Mouse (Mus musculus) embryonic facial prominence, embryonic 15.5 days (tissue): ENCODE data around the gene Clk2. TPM values are rescaled to one million over a fixed set of nuclear protein-coding genes. Genes with fewer than 3 reads are reported as not detected.
A peak's percentile ranks its signal among the peaks of the same experiment; 100 is the strongest.
"Not testable (repeated sequence)": the region's sequence is repeated elsewhere in the genome, so short reads cannot be mapped to it uniquely, and the experiment has no call there.

ENCODE experiments used
- ATAC-seq: fragments of 200-750 bp; cut with Nextera tagmentation; 2 replicates; pipeline ENCODE4 v1.8.0; 2017; ENCODE audit warnings: low read depth, moderate TSS enrichment; ENCODE audit not compliant: insufficient number of reproducible peaks, low FRiP score, low TSS enrichment
- H3K27ac ChIP-seq: fragments of 300-500 bp; sonication (generic); replicated peaks from 2 replicates; pipeline ENCODE4 v1.5.1; 2015; ENCODE audit warnings: mild to moderate bottlenecking, inconsistent platforms
- H3K27me3 ChIP-seq: fragments of 300-500 bp; sonication (generic); 2 replicates; pipeline ENCODE4 v1.6.1; 2015; ENCODE audit warnings: inconsistent platforms
- H3K36me3 ChIP-seq: fragments of 300-500 bp; sonication (generic); 2 replicates; pipeline ENCODE4 v1.6.1; 2015; ENCODE audit warnings: mild to moderate bottlenecking, inconsistent platforms
- H3K4me1 ChIP-seq: fragments of 300-500 bp; sonication (generic); 2 replicates; pipeline ENCODE4 v1.6.1; 2015; ENCODE audit warnings: inconsistent platforms
- H3K4me2 ChIP-seq: fragments of 300-500 bp; sonication (generic); replicated peaks from 2 replicates; pipeline ENCODE4 v1.6.1; 2015; ENCODE audit warnings: mild to moderate bottlenecking, inconsistent platforms
- H3K4me3 ChIP-seq: fragments of 300-500 bp; sonication (generic); replicated peaks from 2 replicates; pipeline ENCODE4 v1.5.1; 2015; ENCODE audit warnings: mild to moderate bottlenecking, inconsistent platforms
- H3K9ac ChIP-seq: fragments of 300-500 bp; sonication (generic); 2 replicates; pipeline ENCODE4 v1.6.1; 2015; ENCODE audit warnings: inconsistent platforms
- H3K9me3 ChIP-seq: fragments of 300-500 bp; sonication (generic); replicated peaks from 2 replicates; pipeline ENCODE4 v1.6.1; 2016; ENCODE audit warnings: inconsistent platforms
- WGBS: fragments of 180-500 bp; shearing (Covaris S2); methylation state at CpG from one replicate; pipeline ENCODE4 v1.1.7; 2015; 5-methylcytosine and 5-hydroxymethylcytosine counted together
- polyA plus RNA-seq: library from polyadenylated mRNA; unstranded; fragments of >200 nt; fragmentation: Nextera tagmentation; extraction: Ambion mirVana; gene quantifications from 2 replicates; pipeline ENCODE4 v1.2.1, GENCODE M21; 2015

Clk2 gene
- polyA plus RNA-seq, 1 experiment from 2014 or later = 33.6 TPM

DNA sequence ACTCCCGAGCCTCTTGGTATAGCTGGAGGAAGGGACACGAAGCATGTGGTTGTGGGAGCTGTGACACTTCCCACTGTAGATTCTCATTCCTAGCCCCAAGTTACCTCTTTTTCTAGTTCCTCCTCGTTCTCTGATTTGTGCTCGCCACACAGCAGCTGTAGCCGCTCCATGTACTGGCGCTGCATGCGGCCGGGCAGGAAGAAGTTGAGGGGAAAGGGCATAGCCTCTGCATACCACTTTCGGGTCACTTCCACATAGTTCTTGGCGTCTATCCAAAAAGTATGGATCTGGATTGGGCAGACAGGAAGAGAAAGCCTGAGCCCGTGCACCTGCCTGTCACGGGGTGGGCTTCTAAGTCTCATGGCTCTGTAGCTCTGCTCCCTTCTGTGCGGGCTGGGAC lies 45.6 kb downstream of the Clk2 start:
- H3K9me3 ChIP-seq = no peaks in the 10 kb centered on the region
- H3K36me3 ChIP-seq = peaks cover 59% of the 10 kb centered on the region
- H3K9ac ChIP-seq = no peak overlapping the region
- H3K27me3 ChIP-seq = no peaks in the 10 kb centered on the region
- no peak for ATAC-seq
- 82% methylated on average over 13 of the region's 13 CpGs for WGBS
- no peak overlapping the region for H3K4me3 ChIP-seq
- no peak overlapping the region for H3K4me2 ChIP-seq
- H3K27ac ChIP-seq = peak overlapping the region; percentile 56; the same call in 1 of the 2 replicates
- peaks cover 34% of the 10 kb centered on the region for H3K4me1 ChIP-seq

DNA sequence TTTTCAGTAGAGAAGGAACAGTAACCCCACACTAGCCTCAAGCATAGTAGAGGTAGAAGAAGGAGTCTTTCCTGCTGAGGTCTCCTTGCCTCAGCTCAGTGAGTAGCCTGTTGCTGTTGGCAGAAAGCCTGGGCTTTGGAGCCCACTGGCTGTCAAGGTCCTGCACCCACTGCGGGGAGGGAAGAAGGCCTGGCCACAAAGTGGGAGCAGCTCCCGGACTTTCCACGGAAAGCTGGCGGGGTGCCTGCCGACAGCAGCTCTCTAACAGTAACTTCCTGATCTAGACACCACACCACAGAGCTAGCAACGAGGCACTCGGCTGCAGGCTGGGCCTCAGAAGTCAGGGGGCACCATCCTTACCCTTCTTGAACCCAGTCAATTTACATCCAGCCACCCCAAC lies 46.1 kb downstream of the Clk2 start:
- 67% methylated on average over 7 of the region's 7 CpGs for WGBS
- Histone ChIP-seq H3K36me3 (peaks cover 53% of the 10 kb centered on the region), H3K4me1 (peaks cover 39% of the 10 kb centered on the region), H3K4me2 (no peak overlapping the region), H3K9ac (no peak overlapping the region), H3K27me3 (no peaks in the 10 kb centered on the region), H3K27ac (peak overlapping the region; percentile 56), H3K4me3 (no peak overlapping the region), H3K9me3 (no peaks in the 10 kb centered on the region)
- no peak for ATAC-seq

DNA sequence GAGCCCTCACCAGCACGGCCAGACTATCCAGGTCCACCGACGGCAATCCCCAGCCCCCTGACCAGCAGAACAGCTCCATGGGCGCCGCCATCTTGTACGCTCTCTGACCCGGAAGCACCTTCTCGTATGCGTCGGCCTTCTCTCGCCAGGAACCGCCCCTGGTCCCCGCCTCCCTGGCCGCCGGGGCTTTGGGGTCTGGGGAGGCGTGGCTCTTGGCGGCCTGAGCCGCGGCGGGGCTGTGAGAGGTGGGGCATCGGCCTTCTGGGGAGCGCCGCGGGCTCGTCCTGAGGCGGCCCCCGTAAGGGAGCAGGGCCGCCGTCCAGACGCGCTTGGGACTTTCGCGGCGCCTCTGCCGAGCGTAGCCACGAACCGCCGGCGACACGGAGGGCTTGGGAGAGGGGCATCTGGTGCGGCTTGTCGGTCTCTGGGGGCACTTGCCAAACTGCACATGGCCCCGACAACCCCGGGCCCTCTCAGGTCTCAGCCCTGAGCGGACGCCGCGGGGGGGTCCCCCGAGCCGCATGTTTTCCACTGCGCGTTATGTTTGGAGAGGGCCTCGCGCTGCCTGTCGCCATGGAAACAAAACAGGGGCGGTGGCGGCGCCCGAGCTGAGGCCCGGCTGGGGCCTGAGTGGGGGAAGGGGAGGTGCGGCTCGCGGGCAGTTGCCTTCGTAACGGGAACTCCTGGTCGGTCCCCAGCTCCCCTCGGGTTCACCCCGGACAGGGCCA lies 49.4 kb downstream of the Clk2 start:
- peak; percentile 91 for ATAC-seq
- peaks cover 21% of the 10 kb centered on the region for H3K36me3 ChIP-seq
- peak overlapping the region; percentile 59 for H3K9ac ChIP-seq
- peak overlapping the region; percentile 95 for H3K27ac ChIP-seq
- peak overlapping the region; percentile 81 for H3K4me2 ChIP-seq
- peaks cover 44% of the 10 kb centered on the region for H3K4me1 ChIP-seq
- under 1% methylated on average over 69 of the region's 69 CpGs for WGBS
- H3K4me3 ChIP-seq = peak overlapping the region; percentile 86
- H3K27me3 ChIP-seq = no peaks in the 10 kb centered on the region
- H3K9me3 ChIP-seq = no peaks in the 10 kb centered on the region

DNA sequence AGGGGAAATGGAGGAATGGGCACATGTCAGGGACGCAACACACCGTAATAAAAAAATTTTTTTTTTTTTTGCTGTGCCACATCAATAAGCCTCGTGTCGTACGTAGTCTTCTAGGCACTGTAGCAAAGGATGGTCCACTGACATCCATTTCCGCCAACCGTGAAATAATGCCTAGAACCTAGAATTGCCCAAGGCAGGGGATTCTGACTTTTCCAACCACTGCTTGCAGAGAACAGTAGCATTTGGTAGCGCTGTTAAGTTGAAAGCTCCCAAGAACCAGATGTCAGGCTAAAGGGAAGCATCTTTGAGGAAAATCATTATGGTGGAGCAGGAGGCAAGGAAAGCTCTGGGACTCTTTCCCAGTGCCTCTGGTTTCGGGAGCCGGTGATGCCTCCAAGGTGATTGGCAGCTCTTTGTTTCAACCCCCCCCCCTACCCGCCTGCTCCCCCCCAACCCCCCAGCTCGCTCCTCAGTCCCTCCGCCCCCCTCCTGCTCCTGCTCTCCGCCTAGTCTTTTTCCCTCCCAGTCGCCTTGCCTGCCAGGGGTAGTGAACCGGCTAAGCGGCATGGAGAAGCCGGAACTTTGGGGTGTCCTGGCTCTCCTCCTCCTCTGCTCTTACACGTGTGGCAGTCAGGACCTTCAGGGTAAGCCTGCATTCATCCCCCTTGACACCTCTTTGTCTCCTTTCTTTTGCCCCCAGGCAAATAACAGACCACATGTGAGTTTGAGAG lies 50.3 kb downstream of the Clk2 start, which contains the start of gene Thbs3:
Gene Thbs3, plus strand, starts transcription at position 500 of the 731 bp plus-strand sequence.
- Histone ChIP-seq H3K4me1 (peaks cover 44% of the 10 kb centered on the region), H3K9ac (peak within 1 kb of the TSS; percentile 59), H3K4me2 (peak within 1 kb of the TSS; percentile 81), H3K27ac (peak within 1 kb of the TSS; percentile 95), H3K27me3 (no peaks in the 10 kb centered on the region), H3K36me3 (peaks cover 12% of the 10 kb centered on the region), H3K4me3 (peak within 1 kb of the TSS; percentile 86), H3K9me3 (no peaks in the 10 kb centered on the region)
- 1% methylated on average over 19 of the region's 19 CpGs for WGBS
- ATAC-seq = no peak

DNA sequence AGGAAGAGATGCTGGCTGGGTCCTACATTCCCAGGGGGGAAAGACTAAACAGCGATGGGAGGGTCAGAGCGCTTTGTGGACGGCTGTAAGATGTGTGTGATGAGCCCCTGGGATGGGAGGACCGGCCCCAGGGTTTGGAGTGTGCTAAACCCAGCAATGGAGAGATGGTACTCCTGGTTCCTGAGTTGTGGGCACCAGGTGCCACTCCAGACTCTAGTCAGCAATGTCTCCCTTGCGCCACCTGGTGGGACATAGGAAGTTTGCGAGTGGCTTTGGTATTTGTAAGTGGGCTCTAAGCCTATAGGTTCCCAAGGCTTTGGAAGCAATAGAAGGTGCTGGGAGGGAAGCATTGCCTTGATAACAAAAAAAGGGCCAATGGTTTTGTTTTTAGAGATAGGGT lies 51.3 kb downstream of the Clk2 start:
- no peaks in the 10 kb centered on the region for H3K27me3 ChIP-seq
- ATAC-seq = peak; percentile 12
- peak overlapping the region; percentile 27; the same call in 1 of the 2 replicates for H3K9ac ChIP-seq
- H3K4me1 ChIP-seq = peaks cover 37% of the 10 kb centered on the region
- H3K36me3 ChIP-seq = peaks cover 2% of the 10 kb centered on the region; the same call in 1 of the 2 replicates
- H3K4me3 ChIP-seq = peak overlapping the region; percentile 86
- H3K27ac ChIP-seq = peak overlapping the region; percentile 95; the same call in 1 of the 2 replicates
- no peaks in the 10 kb centered on the region for H3K9me3 ChIP-seq
- H3K4me2 ChIP-seq = peak overlapping the region; percentile 81
- 0% methylated on average over 6 of the region's 6 CpGs for WGBS

DNA sequence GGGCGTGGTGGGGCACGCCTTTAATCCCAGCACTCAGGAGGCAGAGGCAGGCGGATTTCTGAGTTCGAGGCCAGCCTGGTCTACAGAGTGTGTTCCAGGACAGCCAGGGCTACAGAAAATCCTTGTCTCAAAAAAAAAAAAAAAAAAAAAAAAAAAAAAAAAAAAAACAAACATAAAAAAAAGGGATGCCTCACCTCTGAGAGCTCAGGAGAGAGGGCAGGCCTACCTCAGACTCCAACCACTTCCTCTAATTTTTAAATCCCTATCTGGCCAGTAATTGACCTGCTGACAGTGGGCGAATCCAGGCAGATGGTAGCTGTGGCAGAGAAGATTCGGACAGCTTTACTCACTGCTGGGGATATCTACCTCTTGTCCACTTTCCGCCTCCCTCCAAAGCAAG lies 51.8 kb downstream of the Clk2 start:
- 72% methylated on average over 7 of the region's 7 CpGs for WGBS
- H3K36me3 ChIP-seq, H3K4me3 ChIP-seq, ATAC-seq, H3K9me3 ChIP-seq, H3K27me3 ChIP-seq, H3K27ac ChIP-seq, H3K9ac ChIP-seq: not testable (repeated sequence)
- H3K4me2 ChIP-seq = 0 out of 2 replicates have a peak overlapping the region, but pooled peaks have one; percentile 81
- peaks cover 32% of the 10 kb centered on the region for H3K4me1 ChIP-seq

DNA sequence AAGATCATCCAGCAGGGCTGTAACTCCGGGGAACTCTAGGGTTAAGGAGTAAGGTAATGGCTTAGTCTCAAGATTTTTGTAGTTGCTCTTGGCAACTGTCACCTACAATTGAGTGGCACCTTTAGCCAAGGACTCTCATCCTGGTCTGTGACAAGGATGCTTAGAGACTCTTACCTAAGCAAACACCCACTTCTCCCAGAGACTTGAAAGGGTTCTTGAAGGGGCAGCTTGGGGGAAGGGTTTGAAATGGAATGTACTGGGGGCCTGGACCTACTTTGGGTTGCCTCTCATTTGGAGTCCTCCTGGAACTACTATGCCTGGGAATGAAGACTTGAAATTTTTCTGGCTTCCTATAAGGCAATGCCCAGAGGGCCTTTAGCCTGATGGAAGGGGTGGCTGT lies 53.7 kb downstream of the Clk2 start:
- no peak overlapping the region for H3K9ac ChIP-seq
- no peak for ATAC-seq
- H3K27me3 ChIP-seq = no peaks in the 10 kb centered on the region
- H3K4me1 ChIP-seq = peaks cover 20% of the 10 kb centered on the region
- 85% methylated on average over 1 of the region's 1 CpGs for WGBS
- no peak overlapping the region for H3K27ac ChIP-seq
- H3K4me2 ChIP-seq = no peak overlapping the region
- H3K4me3 ChIP-seq = no peak overlapping the region
- H3K36me3 ChIP-seq = peaks cover 3% of the 10 kb centered on the region; the same call in 1 of the 2 replicates
- no peaks in the 10 kb centered on the region for H3K9me3 ChIP-seq

DNA sequence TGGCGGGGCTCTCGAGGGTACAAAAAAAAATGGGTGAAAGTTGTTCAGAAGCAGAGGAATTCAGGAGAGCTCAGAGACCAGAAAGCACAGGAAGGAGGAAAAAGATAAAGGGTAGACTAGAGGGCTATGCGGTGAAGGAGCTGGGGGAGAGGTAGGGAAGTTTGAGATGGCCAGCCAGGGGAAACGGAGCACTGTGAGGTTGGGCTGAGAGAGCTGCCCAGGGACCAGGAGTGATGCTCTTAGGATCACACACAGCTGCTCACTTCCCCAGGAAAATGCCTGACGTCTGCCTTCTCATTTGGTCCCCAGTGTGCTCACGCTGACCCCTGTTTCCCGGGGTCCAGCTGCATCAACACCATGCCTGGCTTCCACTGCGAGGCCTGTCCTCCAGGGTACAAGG lies 55.0 kb downstream of the Clk2 start:
- ATAC-seq = no peak
- H3K9ac ChIP-seq = no peak overlapping the region

DNA sequence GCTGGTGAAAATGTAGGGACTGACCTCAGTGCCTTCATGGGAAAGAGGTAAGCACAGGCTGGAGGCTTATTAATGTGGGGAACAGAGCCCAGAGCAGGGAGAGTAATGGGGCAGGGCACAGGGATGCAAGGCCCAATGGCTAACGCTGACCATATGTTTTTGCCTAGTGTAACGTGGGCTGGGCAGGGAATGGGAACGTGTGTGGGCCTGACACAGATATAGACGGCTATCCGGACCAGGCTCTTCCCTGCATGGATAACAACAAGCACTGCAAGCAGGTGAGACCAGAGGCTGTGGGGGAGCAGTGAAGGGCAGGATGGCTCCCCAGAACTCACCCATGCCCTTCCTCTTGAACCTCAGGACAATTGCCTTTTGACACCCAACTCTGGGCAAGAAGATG lies 56.6 kb downstream of the Clk2 start:
- no peak overlapping the region for H3K4me2 ChIP-seq
- WGBS = 43% methylated on average over 5 of the region's 5 CpGs
- no peak overlapping the region for H3K9ac ChIP-seq
- H3K4me3 ChIP-seq = no peak overlapping the region
- no peak overlapping the region for H3K27ac ChIP-seq
- H3K36me3 ChIP-seq = peaks cover 11% of the 10 kb centered on the region; the same call in 1 of the 2 replicates
- peaks cover 6% of the 10 kb centered on the region for H3K4me1 ChIP-seq
- H3K9me3 ChIP-seq = no peaks in the 10 kb centered on the region
- no peak for ATAC-seq
- H3K27me3 ChIP-seq = no peaks in the 10 kb centered on the region

More for the DNA sequence above, 55.0 kb downstream of the Clk2 start:
- Histone ChIP-seq H3K27ac (no peak overlapping the region), H3K4me2 (no peak overlapping the region), H3K36me3 (peaks cover 7% of the 10 kb centered on the region; the same call in 1 of the 2 replicates), H3K4me3 (no peak overlapping the region), H3K27me3 (no peaks in the 10 kb centered on the region), H3K9me3 (no peaks in the 10 kb centered on the region), H3K4me1 (peaks cover 17% of the 10 kb centered on the region)
- WGBS = 45% methylated on average over 8 of the region's 8 CpGs

DNA sequence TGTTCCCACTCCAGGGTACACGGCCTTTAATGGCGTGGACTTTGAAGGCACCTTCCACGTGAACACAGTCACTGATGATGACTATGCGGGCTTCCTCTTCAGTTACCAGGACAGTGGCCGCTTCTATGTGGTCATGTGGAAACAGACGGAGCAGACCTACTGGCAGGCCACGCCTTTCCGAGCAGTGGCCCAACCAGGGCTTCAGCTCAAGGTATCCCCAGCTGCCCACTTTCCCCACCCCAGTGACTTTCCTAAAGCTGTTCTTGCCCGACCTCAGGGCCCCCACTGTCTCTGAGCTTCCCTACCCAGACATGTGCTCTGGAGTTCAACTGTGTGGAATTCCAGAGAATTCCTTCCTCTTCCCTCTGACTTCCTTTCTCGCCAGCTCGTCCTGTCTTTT lies 60.2 kb downstream of the Clk2 start:
- no peaks in the 10 kb centered on the region for H3K9me3 ChIP-seq
- no peak overlapping the region for H3K4me3 ChIP-seq
- no peak for ATAC-seq
- H3K4me2 ChIP-seq = no peak overlapping the region
- peaks cover 37% of the 10 kb centered on the region for H3K4me1 ChIP-seq
- no peak overlapping the region for H3K9ac ChIP-seq
- H3K27ac ChIP-seq = no peak overlapping the region
- no peaks in the 10 kb centered on the region for H3K27me3 ChIP-seq
- 77% methylated on average over 11 of the region's 11 CpGs for WGBS
- H3K36me3 ChIP-seq = peaks cover 11% of the 10 kb centered on the region; the same call in 1 of the 2 replicates

DNA sequence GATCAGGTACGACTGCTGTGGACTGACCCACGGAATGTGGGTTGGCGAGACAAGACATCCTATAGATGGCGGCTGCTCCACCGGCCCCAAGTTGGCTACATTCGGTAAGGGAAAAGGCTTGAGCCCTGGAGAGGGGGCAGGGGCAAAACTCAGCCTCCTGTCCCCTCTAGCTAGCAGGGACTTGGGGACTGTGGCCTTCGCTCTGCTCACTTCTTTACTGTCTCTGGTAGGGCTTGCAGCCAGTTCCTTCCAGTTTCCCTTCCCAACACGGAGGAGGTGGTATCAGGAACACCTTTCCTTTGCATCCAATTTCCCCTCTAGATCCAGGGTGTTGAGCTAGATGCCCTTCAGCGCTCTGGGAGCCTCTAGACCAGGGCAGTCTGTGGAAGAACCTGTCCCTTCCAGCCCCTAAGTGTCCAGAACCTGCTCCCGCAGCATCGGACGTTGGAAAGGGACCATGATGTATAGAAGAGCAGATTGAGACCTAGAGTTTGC lies 60.8 kb downstream of the Clk2 start:
- Histone ChIP-seq H3K4me2 (peak overlapping the region; percentile 82; the same call in 1 of the 2 replicates), H3K27me3 (no peaks in the 10 kb centered on the region; the same call in 1 of the 2 replicates), H3K4me3 (no peak overlapping the region), H3K4me1 (peaks cover 37% of the 10 kb centered on the region), H3K36me3 (peaks cover 11% of the 10 kb centered on the region; the same call in 1 of the 2 replicates), H3K27ac (no peak overlapping the region), H3K9me3 (no peaks in the 10 kb centered on the region), H3K9ac (no peak overlapping the region)
- WGBS = 59% methylated on average over 12 of the region's 12 CpGs
- no peak for ATAC-seq
